Mouse (Mus musculus) liver, adult 2 months (tissue): Measurements from ENCODE around the gene Zfp853. TPM values are rescaled to one million over a fixed set of nuclear protein-coding genes. Genes with fewer than 3 reads are reported as not detected.

Experiments used
- DNase-seq: peaks from one replicate; pipeline ENCODE4 v3.0.0-alpha.2; 2011; ENCODE audit warnings: low read depth, low spot score; ENCODE audit errors: extremely low read depth
- H3K27ac ChIP-seq: fragments of 200-500 bp; replicated peaks from 2 replicates; pipeline ENCODE4 v1.5.1; 2012; ENCODE audit warnings: low read depth, mild to moderate bottlenecking, control low read depth, inconsistent platforms, low read length; ENCODE audit not compliant: insufficient read depth
- H3K27me3 ChIP-seq: fragments of 200-500 bp; 2 replicates; pipeline ENCODE4 v1.6.1; 2012; ENCODE audit warnings: mild to moderate bottlenecking, moderate library complexity, low read length, inconsistent platforms; ENCODE audit not compliant: control insufficient read depth, insufficient read depth
- H3K36me3 ChIP-seq: fragments of 200-500 bp; 2 replicates; pipeline ENCODE4 v1.6.1; 2012; ENCODE audit warnings: low read length, inconsistent platforms; ENCODE audit not compliant: control insufficient read depth, insufficient read depth
- H3K4me1 ChIP-seq: fragments of 200-500 bp; 2 replicates; pipeline ENCODE4 v1.6.1; 2011; ENCODE audit warnings: low read length; ENCODE audit not compliant: control insufficient read depth, insufficient read depth
- H3K4me3 ChIP-seq: fragments of 200-500 bp; 2 replicates; pipeline ENCODE4 v1.5.1; 2011; ENCODE audit warnings: low read depth, mild to moderate bottlenecking, control low read depth, low read length, moderate library complexity; ENCODE audit not compliant: insufficient read depth
- H3K79me2 ChIP-seq: fragments of 200-500 bp; 2 replicates; pipeline ENCODE4 v1.6.1; 2012; ENCODE audit warnings: inconsistent platforms, mild to moderate bottlenecking, low read length, moderate library complexity; ENCODE audit not compliant: control insufficient read depth, insufficient read depth
- H3K9ac ChIP-seq: fragments of 200-500 bp; 2 replicates; pipeline ENCODE4 v1.6.1; 2012; ENCODE audit warnings: low read depth, mild to moderate bottlenecking, control low read depth, inconsistent platforms, low read length
- CTCF ChIP-seq: fragments of 200-500 bp; IDR thresholded peaks from 2 replicates; pipeline ENCODE4 v1.5.1; 2011; ENCODE audit warnings: low read depth, low read length, control low read depth
- POLR2A ChIP-seq: fragments of 200-500 bp; IDR thresholded peaks from 2 replicates; pipeline ENCODE4 v1.6.1; 2011; ENCODE audit warnings: low read length, control low read depth; ENCODE audit not compliant: insufficient read depth; ENCODE audit errors: extremely low read depth
- WGBS: fragments of 180-500 bp; shearing (Covaris S2); methylation state at CpG from one replicate; pipeline ENCODE4 v1.1.7; 2018; 5-methylcytosine and 5-hydroxymethylcytosine counted together
- polyA plus RNA-seq: library from polyadenylated mRNA; depleted of rRNA; stranded (reverse); fragments of >200 nt; gene quantifications from 2 replicates; pipeline ENCODE4 v1.2.3, GENCODE M21; 2012
- total RNA-seq: library from RNA; depleted of rRNA; stranded (reverse); fragments of >200 nt; gene quantifications from 2 replicates; pipeline ENCODE4 v1.2.3, GENCODE M21; 2014

Zfp853 gene
- total and polyA plus RNA-seq, 2 experiments, result 0.07 to 0.28 TPM

GRCm38 (mm10) chr5:143289299-143289698 lies 4.1 kb downstream of the Zfp853 start:
- peaks cover 15% of the 10 kb centered on the region for H3K27me3 ChIP-seq
- 80% methylated on average over 9 of the region's 9 CpGs for WGBS

GRCm38 (mm10) chr5:143288378-143288911 lies 5.0 kb downstream of the Zfp853 start:
- DNase-seq, result no peak
- Histone ChIP-seq H3K27ac (no peak overlapping the region), H3K27me3 (peaks cover 12% of the 10 kb centered on the region), H3K36me3 (no peaks in the 10 kb centered on the region), H3K79me2 (no peaks in the 10 kb centered on the region), H3K9ac (no peak overlapping the region), H3K4me3 (no peak overlapping the region), H3K4me1 (no peaks in the 10 kb centered on the region; the same call in 1 of the 2 replicates)
- 26% methylated on average over 9 of the region's 9 CpGs for WGBS
- no peak for TF ChIP-seq POLR2A
- no peak for TF ChIP-seq CTCF

More at GRCm38 (mm10) chr5:143289299-143289698, 4.1 kb downstream of the Zfp853 start:
- Histone ChIP-seq H3K36me3 (no peaks in the 10 kb centered on the region), H3K27ac (no peak overlapping the region), H3K4me3 (no peak overlapping the region), H3K4me1 (no peaks in the 10 kb centered on the region; the same call in 1 of the 2 replicates), H3K79me2 (no peaks in the 10 kb centered on the region), H3K9ac (no peak overlapping the region)
- DNase-seq, result no peak
- TF ChIP-seq POLR2A, result no peak
- TF ChIP-seq CTCF, result no peak

GRCm38 (mm10) chr5:143287774-143288328 lies 5.6 kb downstream of the Zfp853 start:
- peak overlapping the region; percentile 2; the same call in 1 of the 2 replicates for H3K4me3 ChIP-seq
- H3K9ac ChIP-seq, result no peak overlapping the region
- TF ChIP-seq POLR2A, result no peak
- no peak for TF ChIP-seq CTCF
- no peaks in the 10 kb centered on the region; the same call in 1 of the 2 replicates for H3K4me1 ChIP-seq
- no peaks in the 10 kb centered on the region for H3K36me3 ChIP-seq
- no peak for DNase-seq
- peaks cover 10% of the 10 kb centered on the region; the same call in 1 of the 2 replicates for H3K27me3 ChIP-seq
- H3K79me2 ChIP-seq, result no peaks in the 10 kb centered on the region
- WGBS, result 10% methylated on average over 48 of the region's 48 CpGs
- no peak overlapping the region for H3K27ac ChIP-seq

- H3K27me3 ChIP-seq, result peaks cover 11% of the 10 kb centered on the region; the same call in 1 of the 2 replicates
- no peak for TF ChIP-seq POLR2A
- peak; percentile 43 for TF ChIP-seq CTCF
Observed at GRCm38 (mm10) chr5:143284762-143285161, 8.7 kb downstream of the Zfp853 start.

GRCm38 (mm10) chr5:143279247-143279646 lies 14.2 kb downstream of the Zfp853 start:
- H3K27me3 ChIP-seq, result 0 out of 2 replicates have a peak, but pooled peaks cover 2% of the 10 kb centered on the region

More at GRCm38 (mm10) chr5:143284762-143285161, 8.7 kb downstream of the Zfp853 start:
- H3K9ac ChIP-seq, result no peak overlapping the region
- H3K79me2 ChIP-seq, result no peaks in the 10 kb centered on the region
- H3K27ac ChIP-seq, result no peak overlapping the region
- H3K4me3 ChIP-seq, result no peak overlapping the region
- 64% methylated on average over 6 of the region's 6 CpGs for WGBS
- H3K36me3 ChIP-seq, result no peaks in the 10 kb centered on the region
- no peaks in the 10 kb centered on the region; the same call in 1 of the 2 replicates for H3K4me1 ChIP-seq
- DNase-seq, result no peak

GRCm38 (mm10) chr5:143275761-143276160 lies 17.7 kb downstream of the Zfp853 start:
- no peaks in the 10 kb centered on the region for H3K4me1 ChIP-seq
- no peak overlapping the region for H3K27ac ChIP-seq
- no peak for DNase-seq
- H3K4me3 ChIP-seq, result no peak overlapping the region
- no peaks in the 10 kb centered on the region for H3K36me3 ChIP-seq
- H3K27me3 ChIP-seq, result 0 out of 2 replicates have a peak, but pooled peaks cover 2% of the 10 kb centered on the region
- no peaks in the 10 kb centered on the region for H3K79me2 ChIP-seq
- no peak for TF ChIP-seq CTCF
- no peak overlapping the region for H3K9ac ChIP-seq
- 64% methylated on average over 5 of the region's 5 CpGs for WGBS

More at GRCm38 (mm10) chr5:143279247-143279646, 14.2 kb downstream of the Zfp853 start:
- Histone ChIP-seq H3K9ac (no peak overlapping the region), H3K4me1 (no peaks in the 10 kb centered on the region), H3K36me3 (no peaks in the 10 kb centered on the region), H3K27ac (no peak overlapping the region), H3K4me3 (no peak overlapping the region), H3K79me2 (no peaks in the 10 kb centered on the region)
- WGBS, result 49% methylated on average over 10 of the region's 10 CpGs
- DNase-seq, result no peak
- TF ChIP-seq CTCF (no peak), POLR2A (no peak)
